8 mouse cellular contexts compared by ENCODE assay signal in the genomic region with DNA sequence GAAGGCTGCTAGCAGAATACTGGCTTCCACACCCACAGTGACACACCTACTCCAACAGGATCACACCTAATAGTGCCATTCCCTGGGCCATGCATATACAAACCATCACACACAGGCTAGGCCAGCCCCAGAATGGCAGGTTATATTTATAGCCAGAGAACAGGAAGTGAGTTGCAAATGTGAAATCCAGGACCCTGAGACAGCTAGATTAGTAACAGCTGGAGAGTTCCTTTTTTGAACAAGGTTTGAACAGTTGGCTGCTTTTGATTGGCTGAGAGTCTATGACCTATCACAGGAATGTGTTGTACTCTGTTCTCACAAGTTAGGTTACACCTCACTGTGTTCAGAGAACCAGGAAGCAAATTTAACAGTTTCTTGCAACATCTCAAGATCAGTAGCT.
DNase-seq lines count a peak whose midpoint lies in the region; ATAC-seq and TF ChIP-seq lines count a peak whose summit lies in the region.

No protein-coding gene starts in this region.

- no peak overlapping the region for H3K27ac ChIP-seq in embryonic facial prominence, embryonic 15.5 days (replicated peaks)
- H3K27ac ChIP-seq in liver, embryonic 16.5 days (ENCODE audit: low read length), result no peak overlapping the region
- H3K27ac ChIP-seq in gastrocnemius, adult 2 months, result no peak overlapping the region
- H3K27ac ChIP-seq in hindbrain, embryonic 13.5 days, result no peak overlapping the region

- intact Hi-C loops in gastrocnemius, adult 2 months (cut with DNase I), result no loop called here

- H3K36me3 ChIP-seq in embryonic facial prominence, embryonic 15.5 days, result no peaks in the 10 kb centered on the region
- no peaks in the 10 kb centered on the region for H3K36me3 ChIP-seq in liver, embryonic 16.5 days (ENCODE audit: control insufficient read depth, insufficient read depth)
- H3K36me3 ChIP-seq in hindbrain, embryonic 13.5 days, result no peaks in the 10 kb centered on the region

- H3K27me3 ChIP-seq in embryonic facial prominence, embryonic 15.5 days, result no peaks in the 10 kb centered on the region
- H3K27me3 ChIP-seq in liver, embryonic 16.5 days (ENCODE audit: control insufficient read depth, insufficient read depth, low read depth, low read length), result no peaks in the 10 kb centered on the region
- 0 out of 2 replicates have a peak, but pooled peaks cover 6% of the 10 kb centered on the region for H3K27me3 ChIP-seq in hindbrain, embryonic 13.5 days

- H3K9me3 ChIP-seq in embryonic facial prominence, embryonic 15.5 days (replicated peaks), result no peaks in the 10 kb centered on the region
- H3K9me3 ChIP-seq in liver, embryonic 16.5 days (replicated peaks; ENCODE audit: control insufficient read depth, low read length), result no peaks in the 10 kb centered on the region
- H3K9me3 ChIP-seq in hindbrain, embryonic 13.5 days, result no peaks in the 10 kb centered on the region

- no peak overlapping the region for H3K9ac ChIP-seq in embryonic facial prominence, embryonic 15.5 days
- H3K9ac ChIP-seq in liver, embryonic 16.5 days (ENCODE audit: low read depth, low read length), result no peak overlapping the region
- no peak overlapping the region for H3K9ac ChIP-seq in hindbrain, embryonic 13.5 days

- DNase-seq in right cerebral cortex, postnatal 10 days (ENCODE audit: low spot score in 2 of 2), result peak; percentile 28 to 61
- no peak for DNase-seq in right cerebral cortex, adult 2 months (ENCODE audit: low spot score in 2 of 2)
- peak; percentile 50 for DNase-seq in thymus, postnatal 4 days
- DNase-seq in gastrocnemius, adult 2 months, result no peak
- DNase-seq in right cerebral cortex, adult 18-20 months, result no peak

- H3K4me3 ChIP-seq in embryonic facial prominence, embryonic 15.5 days (replicated peaks), result no peak overlapping the region
- no peak overlapping the region for H3K4me3 ChIP-seq in liver, embryonic 16.5 days (ENCODE audit: low read depth, low read length)
- H3K4me3 ChIP-seq in gastrocnemius, adult 2 months, result no peak overlapping the region
- no peak overlapping the region for H3K4me3 ChIP-seq in hindbrain, embryonic 13.5 days

- TF ChIP-seq CTCF in gastrocnemius, adult 2 months (IDR thresholded peaks at IDR 0.05), result no peak

- 0 out of 2 replicates have a peak, but pooled peaks cover 7% of the 10 kb centered on the region for H3K4me1 ChIP-seq in embryonic facial prominence, embryonic 15.5 days
- H3K4me1 ChIP-seq in liver, embryonic 16.5 days (ENCODE audit: control insufficient read depth, low read depth, low read length), result peaks cover 4% of the 10 kb centered on the region; the same call in 1 of the 2 replicates
- no peaks in the 10 kb centered on the region for H3K4me1 ChIP-seq in hindbrain, embryonic 13.5 days (replicated peaks)

- peak; percentile 64; the same call in 1 of the 2 replicates for ATAC-seq in embryonic facial prominence, embryonic 15.5 days (ENCODE audit: insufficient number of reproducible peaks, low FRiP score, low TSS enrichment, low read depth)
- ATAC-seq in liver, embryonic 16.5 days (ENCODE audit: low read depth), result peak; percentile 68
- no peak for ATAC-seq in hindbrain, embryonic 13.5 days (ENCODE audit: low FRiP score)

- H3K4me2 ChIP-seq in embryonic facial prominence, embryonic 15.5 days (replicated peaks), result no peak overlapping the region
- no peak overlapping the region for H3K4me2 ChIP-seq in liver, embryonic 16.5 days (ENCODE audit: low read depth, low read length)
- no peak overlapping the region for H3K4me2 ChIP-seq in hindbrain, embryonic 13.5 days

Comparison
In these comparisons a context has a peak if more than half of its experiments do, and no peak if none do; other contexts are left out.
1. DNase-seq: peak in right cerebral cortex, postnatal 10 days (2 of 2) and thymus, postnatal 4 days (single experiment); none in right cerebral cortex, adult 2 months (0 of 2), gastrocnemius, adult 2 months (single experiment) and right cerebral cortex, adult 18-20 months (single experiment).